Mouse (Mus musculus): ENCODE results near the gene En1.

DNA sequence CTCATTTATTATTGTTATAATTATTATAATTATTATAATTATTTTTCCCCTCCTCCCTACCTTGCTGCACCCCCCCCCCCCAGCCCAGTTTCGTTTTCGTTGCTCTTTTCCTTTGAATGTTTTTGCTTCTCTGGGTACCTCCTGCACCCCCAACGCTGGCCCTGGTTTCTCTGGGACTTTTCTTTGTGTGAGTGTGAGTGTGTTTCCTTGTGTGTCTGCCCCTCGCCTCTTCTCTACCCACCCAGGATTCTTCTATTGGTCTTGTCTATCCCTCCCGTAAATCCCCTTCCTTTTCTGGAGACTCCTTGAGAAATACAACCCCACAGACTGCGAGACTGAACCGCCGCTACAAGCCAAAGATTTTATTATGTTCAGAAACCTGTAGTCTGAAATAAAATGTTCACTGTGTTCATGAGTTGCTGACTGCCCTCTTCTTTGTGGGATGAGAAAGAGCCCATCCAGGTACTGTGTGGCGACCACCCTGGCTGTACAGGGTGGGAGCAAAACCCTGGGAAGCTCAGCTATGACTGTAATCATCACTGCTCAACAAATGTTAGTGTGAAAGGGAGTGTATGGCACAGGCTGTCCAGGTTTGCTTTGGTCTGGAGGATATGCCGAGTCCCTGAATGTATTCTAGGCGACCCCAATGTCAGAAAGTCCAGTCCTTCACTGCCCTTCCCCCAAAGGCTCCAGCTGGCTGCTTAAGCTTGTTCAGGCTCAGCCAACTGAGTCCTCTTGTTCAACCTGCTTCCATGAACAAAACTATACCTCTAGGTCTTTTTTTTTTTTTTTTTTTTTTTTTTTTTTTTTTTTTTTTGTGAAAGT lies 5.6 kb downstream of the En1 start:
- no peak for TF ChIP-seq EP300 (IDR thresholded peaks at IDR 0.05; ENCODE audit: low read depth)
- no peak for TF ChIP-seq CTCF (IDR thresholded peaks at IDR 0.05; ENCODE audit: low read depth)

All from heart, postnatal 0 days (tissue).